Mouse (Mus musculus): Measurements from ENCODE around the gene Ska3. TPM values are rescaled to one million over a fixed set of nuclear protein-coding genes. Genes with fewer than 3 reads are reported as not detected.
A peak's percentile ranks its signal among the peaks of the same experiment; 100 is the strongest.
"Not testable (repeated sequence)": the region's sequence is repeated elsewhere in the genome, so short reads cannot be mapped to it uniquely, and the experiment has no call there.

Gene Ska3
- polyA plus RNA-seq (2015; fragmentation: Nextera tagmentation; extraction: Ambion mirVana) = 39.0 and 40.2 TPM in 2 replicates

DNA sequence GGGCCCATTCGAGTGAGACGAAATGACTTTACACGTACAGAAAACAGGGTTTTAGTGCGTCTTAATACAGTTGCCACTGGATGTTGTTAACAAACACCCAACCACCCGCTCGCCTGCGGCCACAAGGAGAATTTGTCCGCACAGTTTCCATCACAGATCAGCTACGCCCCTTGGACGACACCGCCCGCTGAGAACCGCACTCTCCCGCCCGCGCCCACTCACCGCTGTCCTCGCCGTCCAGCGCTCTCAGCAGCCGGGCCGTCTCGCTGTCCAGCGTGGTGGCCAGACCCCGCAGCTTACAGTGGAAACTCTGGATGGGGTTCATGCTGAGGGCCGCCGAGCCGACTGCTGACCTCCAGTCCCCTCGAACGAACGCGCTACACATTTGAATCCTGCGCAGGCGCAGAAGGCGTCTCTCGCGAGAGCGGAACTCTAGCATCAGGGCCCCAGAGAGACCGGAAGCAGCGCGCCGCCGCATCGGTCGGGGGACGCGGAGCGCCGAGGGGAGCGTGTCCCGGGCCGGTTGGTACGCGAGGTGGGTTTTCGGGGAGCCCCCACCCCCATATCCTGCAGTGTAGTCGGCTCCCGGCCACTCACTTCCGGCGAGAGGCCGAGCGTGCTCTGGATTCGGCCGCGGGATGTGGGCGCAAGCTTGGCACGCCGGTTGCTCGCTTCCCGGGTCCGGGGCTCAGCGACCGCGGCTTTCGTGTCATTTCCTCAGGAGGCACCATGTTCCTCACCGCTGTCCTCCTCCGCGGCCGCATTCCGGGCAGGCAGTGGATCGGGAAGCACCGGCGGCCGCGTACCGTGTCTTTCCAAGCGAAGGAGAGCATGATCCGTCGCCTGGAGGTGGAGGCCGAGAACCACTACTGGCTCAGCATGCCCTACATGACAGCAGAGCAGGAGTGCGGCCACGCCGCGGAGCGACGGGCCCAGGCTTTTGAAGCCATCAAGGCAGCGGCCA lies at the start of gene Ska3, which contains the start of gene Mrpl57:
Ska3 (minus strand) TSS at position 398 of the 964 bp plus-strand sequence.
Mrpl57 (plus strand) TSS at position 447 of the 964 bp plus-strand sequence.
- under 1% methylated on average over 96 of the region's 96 CpGs for WGBS
- peak within 1 kb of the TSS; percentile 92 for H3K27ac ChIP-seq
- H3K4me3 ChIP-seq = peak within 1 kb of the TSS; percentile 79
- peak; percentile 89 for ATAC-seq (ENCODE audit: insufficient number of reproducible peaks, insufficient read depth, low FRiP score, low TSS enrichment, low read depth)
- H3K4me2 ChIP-seq = peak within 1 kb of the TSS; percentile 68
- H3K9ac ChIP-seq = peak within 1 kb of the TSS; percentile 92
- no peaks in the 10 kb centered on the region for H3K27me3 ChIP-seq
- H3K36me3 ChIP-seq = peaks cover 18% of the 10 kb centered on the region
- H3K4me1 ChIP-seq = peaks cover 11% of the 10 kb centered on the region
- H3K9me3 ChIP-seq = no peaks in the 10 kb centered on the region

DNA sequence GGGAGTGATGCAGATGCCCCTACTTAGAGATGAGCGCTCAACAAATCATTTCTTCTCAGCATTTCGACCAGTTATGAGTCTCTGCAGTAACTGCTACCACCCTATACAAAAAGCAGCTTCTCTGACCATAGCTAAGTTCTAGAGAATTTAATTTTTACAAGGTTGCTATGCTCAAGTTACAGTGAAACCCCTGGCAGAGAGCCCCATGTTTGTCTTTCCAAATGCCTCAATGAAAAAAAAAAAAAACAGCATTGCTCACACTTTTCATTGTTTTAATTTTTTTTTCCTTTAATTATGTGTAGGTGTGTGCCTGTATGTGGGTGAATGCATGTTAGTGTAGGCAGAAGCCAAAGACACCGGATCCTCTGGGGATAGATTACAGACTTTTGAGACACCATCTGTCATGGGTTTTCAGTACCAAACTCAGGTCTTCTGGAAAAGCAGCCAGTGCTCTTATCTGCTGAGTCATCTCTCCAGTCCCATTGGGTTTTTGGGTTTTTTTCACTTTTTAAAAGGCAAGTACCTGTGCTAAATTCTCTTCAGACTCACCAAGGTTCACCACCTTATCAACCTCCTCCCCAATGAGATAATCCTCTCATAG lies 40.8 kb upstream of the Ska3 start:
- no peak for ATAC-seq (ENCODE audit: insufficient number of reproducible peaks, insufficient read depth, low FRiP score, low TSS enrichment, low read depth)

DNA sequence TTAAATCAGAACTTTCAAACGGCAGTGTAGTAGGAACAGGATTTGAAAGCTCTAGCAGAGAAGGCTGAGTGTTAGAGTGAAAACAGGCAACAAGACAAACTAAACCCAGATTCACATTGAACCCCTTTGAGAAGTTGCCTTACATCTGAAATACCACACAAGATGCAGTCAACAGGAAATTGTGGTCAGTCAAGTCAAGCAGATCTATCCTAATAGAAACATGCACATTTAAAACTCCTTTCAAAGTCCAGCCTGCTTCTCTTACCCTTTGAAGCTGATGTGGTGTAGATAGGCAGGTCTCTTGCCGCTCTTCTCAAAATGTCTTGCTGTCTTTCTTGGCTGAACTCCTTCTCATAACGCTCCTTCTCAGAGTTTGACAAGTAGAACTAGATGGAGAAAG lies 39.3 kb upstream of the Ska3 start:
- H3K27me3 ChIP-seq = no peaks in the 10 kb centered on the region
- no peak for ATAC-seq (ENCODE audit: insufficient number of reproducible peaks, insufficient read depth, low FRiP score, low TSS enrichment, low read depth)
- H3K4me1 ChIP-seq = no peaks in the 10 kb centered on the region
- H3K36me3 ChIP-seq = peaks cover 67% of the 10 kb centered on the region
- H3K4me2 ChIP-seq = no peak overlapping the region
- H3K9ac ChIP-seq = no peak overlapping the region
- no peak overlapping the region for H3K4me3 ChIP-seq
- no peaks in the 10 kb centered on the region for H3K9me3 ChIP-seq
- H3K27ac ChIP-seq = no peak overlapping the region
- 83% methylated on average over 3 of the region's 3 CpGs for WGBS

More for the DNA sequence above, 40.8 kb upstream of the Ska3 start:
- Histone ChIP-seq H3K4me1 (no peaks in the 10 kb centered on the region), H3K27me3 (no peaks in the 10 kb centered on the region), H3K9me3 (no peaks in the 10 kb centered on the region), H3K9ac (no peak overlapping the region), H3K27ac (no peak overlapping the region), H3K4me2 (no peak overlapping the region), H3K36me3 (peaks cover 61% of the 10 kb centered on the region), H3K4me3 (no peak overlapping the region)
- WGBS = 89% methylated on average over 3 of the region's 3 CpGs

DNA sequence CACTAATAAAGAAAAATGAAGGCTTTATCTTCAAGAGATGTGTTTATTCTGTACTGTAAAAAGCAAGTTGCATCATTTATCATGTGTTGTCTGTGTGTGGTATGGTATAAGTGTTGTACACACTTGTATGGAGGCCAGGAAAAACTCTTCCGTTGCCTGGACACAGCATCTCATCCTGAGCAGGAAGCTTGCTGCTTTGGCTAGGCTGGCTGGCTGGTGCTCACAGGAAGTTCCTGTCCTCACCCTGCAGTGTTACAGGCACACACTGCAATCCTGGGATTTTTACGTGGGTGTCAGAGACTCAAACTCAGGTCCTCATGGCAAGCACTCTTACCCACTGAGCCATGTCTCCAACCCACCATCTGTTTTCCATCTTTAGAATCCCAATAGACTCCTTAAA lies 37.1 kb upstream of the Ska3 start:
- Histone ChIP-seq H3K9me3 (no peaks in the 10 kb centered on the region), H3K4me1 (no peaks in the 10 kb centered on the region), H3K27me3 (no peaks in the 10 kb centered on the region), H3K36me3 (peaks cover 68% of the 10 kb centered on the region), H3K27ac (no peak overlapping the region), H3K4me2 (no peak overlapping the region), H3K4me3 (no peak overlapping the region), H3K9ac (no peak overlapping the region)
- ATAC-seq (ENCODE audit: insufficient number of reproducible peaks, insufficient read depth, low FRiP score, low TSS enrichment, low read depth) = no peak
- 78% methylated on average over 2 of the region's 2 CpGs for WGBS

DNA sequence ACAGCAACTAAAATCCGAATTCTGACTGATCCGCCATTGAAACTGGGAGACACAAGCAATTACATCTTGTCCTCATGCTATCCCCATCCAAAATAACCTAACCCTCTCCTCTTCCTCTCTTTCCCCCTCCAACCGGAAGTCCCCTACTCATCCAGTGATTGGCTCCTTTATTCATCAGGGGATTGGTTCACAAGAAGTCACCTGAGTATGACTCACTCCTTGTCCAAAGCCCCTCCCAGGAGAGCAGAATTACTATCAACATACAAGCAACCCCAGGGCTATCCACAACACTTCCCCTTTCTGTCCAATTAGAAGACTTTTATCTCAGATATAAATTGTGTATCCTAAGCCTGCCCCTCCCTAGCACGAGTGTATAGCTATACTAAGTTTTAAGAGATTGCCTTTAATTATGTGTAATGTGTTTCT lies 36.0 kb upstream of the Ska3 start:
- Histone ChIP-seq H3K9me3 (no peaks in the 10 kb centered on the region), H3K27me3 (no peaks in the 10 kb centered on the region), H3K4me1 (no peaks in the 10 kb centered on the region), H3K4me2 (no peak overlapping the region), H3K27ac (no peak overlapping the region), H3K4me3 (no peak overlapping the region), H3K9ac (no peak overlapping the region), H3K36me3 (peaks cover 71% of the 10 kb centered on the region)
- WGBS = 85% methylated on average over 4 of the region's 4 CpGs
- no peak for ATAC-seq (ENCODE audit: insufficient number of reproducible peaks, insufficient read depth, low FRiP score, low TSS enrichment, low read depth)

DNA sequence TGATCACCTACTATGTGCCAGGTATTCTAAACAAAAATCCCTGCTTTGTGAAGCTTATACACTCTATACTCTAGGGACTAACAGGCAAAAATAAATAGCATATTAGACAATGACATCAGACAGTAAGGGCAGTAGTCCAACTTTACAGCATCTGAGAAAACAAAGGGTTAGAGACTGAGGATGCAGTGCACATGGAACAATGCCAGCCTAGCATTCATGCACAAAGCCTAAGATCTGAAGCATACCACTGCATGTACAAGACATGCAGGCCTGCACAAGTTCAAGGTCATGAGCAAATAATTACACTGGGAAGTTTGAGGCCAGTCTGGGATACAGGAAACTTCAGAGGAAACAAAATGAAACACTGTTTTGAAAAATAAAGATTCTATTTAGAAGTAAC lies 33.5 kb upstream of the Ska3 start:
- Histone ChIP-seq H3K4me3 (no peak overlapping the region), H3K27ac (no peak overlapping the region), H3K27me3 (no peaks in the 10 kb centered on the region), H3K9me3 (no peaks in the 10 kb centered on the region), H3K4me2 (no peak overlapping the region), H3K9ac (no peak overlapping the region), H3K36me3 (peaks cover 63% of the 10 kb centered on the region), H3K4me1 (no peaks in the 10 kb centered on the region)
- ATAC-seq (ENCODE audit: insufficient number of reproducible peaks, insufficient read depth, low FRiP score, low TSS enrichment, low read depth) = no peak

DNA sequence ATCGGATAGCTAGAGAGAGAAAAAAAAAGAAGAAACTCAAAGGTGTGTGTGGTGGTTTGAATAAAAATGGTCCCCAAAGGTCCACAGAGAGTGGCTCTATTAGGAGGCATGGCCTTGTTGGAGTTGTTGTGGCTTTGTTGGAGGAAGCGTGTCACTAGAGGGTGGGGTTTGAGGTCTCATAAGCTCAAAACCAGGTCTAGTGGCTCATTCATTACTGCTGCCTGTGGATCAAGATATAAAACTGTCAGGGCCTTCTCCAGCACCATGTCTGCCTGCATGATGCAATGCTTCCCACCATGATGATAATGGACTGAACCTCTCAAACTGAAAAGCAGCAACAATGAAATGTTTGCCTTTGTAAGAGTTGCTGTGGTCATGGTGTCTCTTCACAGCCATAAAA lies 32.6 kb upstream of the Ska3 start:
- H3K36me3 ChIP-seq = peaks cover 62% of the 10 kb centered on the region
- no peaks in the 10 kb centered on the region for H3K4me1 ChIP-seq
- WGBS = 93% methylated on average over 2 of the region's 2 CpGs
- ATAC-seq (ENCODE audit: insufficient number of reproducible peaks, insufficient read depth, low FRiP score, low TSS enrichment, low read depth) = no peak
- no peak overlapping the region for H3K4me3 ChIP-seq
- no peak overlapping the region for H3K27ac ChIP-seq
- no peaks in the 10 kb centered on the region for H3K9me3 ChIP-seq
- H3K27me3 ChIP-seq = no peaks in the 10 kb centered on the region
- no peak overlapping the region for H3K4me2 ChIP-seq
- H3K9ac ChIP-seq = no peak overlapping the region

DNA sequence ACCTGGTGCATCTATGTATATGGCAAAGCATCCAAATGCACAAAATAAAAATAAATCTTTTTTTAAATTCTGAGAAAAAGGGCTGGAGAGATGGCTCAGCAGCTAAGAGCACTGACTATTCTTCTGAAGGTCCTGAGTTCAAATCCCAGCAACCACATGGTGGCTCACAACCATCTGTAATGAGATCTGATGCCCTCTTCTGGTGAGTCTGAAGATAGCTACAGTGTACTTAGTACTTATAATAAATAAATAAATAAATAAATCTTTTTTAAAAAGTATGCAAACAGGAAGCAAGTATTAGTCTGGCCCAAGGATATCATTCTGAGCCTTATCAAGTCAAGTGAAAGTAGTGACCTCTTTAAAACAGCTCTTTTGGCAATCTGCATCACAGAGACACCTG lies 30.1 kb upstream of the Ska3 start:
- H3K9ac ChIP-seq; H3K4me2 ChIP-seq; ATAC-seq (ENCODE audit: insufficient number of reproducible peaks, insufficient read depth, low FRiP score, low TSS enrichment, low read depth); H3K27ac ChIP-seq; H3K4me3 ChIP-seq; H3K27me3 ChIP-seq; H3K9me3 ChIP-seq; H3K4me1 ChIP-seq: not testable (repeated sequence)
- H3K36me3 ChIP-seq = peaks cover 55% of the 10 kb centered on the region

DNA sequence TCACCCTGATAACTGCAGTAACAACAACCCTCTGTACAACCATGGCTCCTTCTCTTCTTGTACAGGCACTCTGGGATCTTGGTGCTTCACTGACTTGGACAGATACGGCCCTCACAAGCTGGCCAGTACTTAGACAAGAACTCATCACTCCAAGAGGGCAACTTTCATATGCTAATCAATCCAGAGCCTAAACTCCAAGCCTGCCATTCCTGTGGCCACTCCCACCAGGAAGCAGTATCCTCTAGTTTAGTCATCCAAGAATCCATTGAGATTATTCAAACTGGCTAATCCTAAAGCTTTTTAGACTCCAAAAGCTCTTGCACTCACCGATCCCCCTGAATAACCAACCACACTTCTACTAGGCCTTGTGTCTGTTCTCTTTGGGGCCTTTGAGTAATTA lies 27.0 kb upstream of the Ska3 start:
- H3K27me3 ChIP-seq = no peaks in the 10 kb centered on the region
- H3K36me3 ChIP-seq = peaks cover 57% of the 10 kb centered on the region
- no peak for ATAC-seq (ENCODE audit: insufficient number of reproducible peaks, insufficient read depth, low FRiP score, low TSS enrichment, low read depth)
- no peak overlapping the region for H3K9ac ChIP-seq
- no peaks in the 10 kb centered on the region for H3K4me1 ChIP-seq
- H3K27ac ChIP-seq = no peak overlapping the region
- no peaks in the 10 kb centered on the region for H3K9me3 ChIP-seq
- WGBS = 91% methylated on average over 2 of the region's 2 CpGs
- no peak overlapping the region for H3K4me2 ChIP-seq
- no peak overlapping the region for H3K4me3 ChIP-seq

DNA sequence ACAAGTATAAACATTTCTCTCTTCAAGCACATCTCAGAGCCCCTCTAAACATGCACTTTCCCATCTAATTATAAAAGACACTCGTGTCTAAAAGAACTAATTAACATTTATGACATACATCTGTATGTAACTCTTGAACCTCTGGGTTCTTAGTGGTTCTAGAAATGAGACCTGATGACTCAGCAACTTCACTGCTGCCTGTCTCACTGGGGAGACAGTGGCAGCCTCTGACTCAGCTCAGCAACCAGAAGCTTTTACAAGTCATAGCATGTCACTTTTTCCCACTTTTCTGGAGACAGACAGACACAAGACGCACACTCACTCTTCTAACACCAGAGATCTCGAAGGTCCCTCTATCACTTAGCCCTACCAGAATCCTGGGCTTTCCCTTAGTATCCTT lies 24.3 kb upstream of the Ska3 start:
- Histone ChIP-seq H3K4me1 (no peaks in the 10 kb centered on the region), H3K9ac (no peak overlapping the region), H3K4me3 (no peak overlapping the region), H3K36me3 (peaks cover 53% of the 10 kb centered on the region), H3K9me3 (no peaks in the 10 kb centered on the region), H3K4me2 (no peak overlapping the region), H3K27me3 (no peaks in the 10 kb centered on the region), H3K27ac (no peak overlapping the region)
- no peak for ATAC-seq (ENCODE audit: insufficient number of reproducible peaks, insufficient read depth, low FRiP score, low TSS enrichment, low read depth)
- WGBS = 69% methylated on average over 3 of the region's 3 CpGs

DNA sequence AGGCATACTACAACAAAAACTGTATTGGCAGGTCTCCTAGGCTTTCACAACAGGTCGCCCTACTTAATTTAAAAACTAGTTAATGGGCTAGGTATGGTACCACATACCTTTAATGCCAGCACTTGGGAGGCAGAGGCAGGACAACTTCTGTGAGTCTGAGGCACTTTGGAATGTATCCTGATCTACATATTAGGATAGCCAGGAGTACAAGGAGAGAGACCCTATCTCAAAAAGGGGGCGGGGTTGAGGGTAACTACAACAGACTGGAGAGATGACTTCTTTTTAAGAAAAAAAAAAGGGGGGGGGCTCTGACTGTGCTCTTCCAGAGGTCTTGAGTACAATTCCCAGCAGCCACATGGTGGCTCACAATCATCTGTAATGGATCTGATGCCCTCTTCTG lies 22.7 kb upstream of the Ska3 start:
- no peak for ATAC-seq (ENCODE audit: insufficient number of reproducible peaks, insufficient read depth, low FRiP score, low TSS enrichment, low read depth)
- Histone ChIP-seq H3K4me2 (no peak overlapping the region), H3K9ac (no peak overlapping the region), H3K27ac (no peak overlapping the region), H3K4me1 (no peaks in the 10 kb centered on the region), H3K4me3 (no peak overlapping the region), H3K36me3 (peaks cover 58% of the 10 kb centered on the region), H3K9me3 (no peaks in the 10 kb centered on the region), H3K27me3 (no peaks in the 10 kb centered on the region)
- 96% methylated on average over 2 of the region's 2 CpGs for WGBS

DNA sequence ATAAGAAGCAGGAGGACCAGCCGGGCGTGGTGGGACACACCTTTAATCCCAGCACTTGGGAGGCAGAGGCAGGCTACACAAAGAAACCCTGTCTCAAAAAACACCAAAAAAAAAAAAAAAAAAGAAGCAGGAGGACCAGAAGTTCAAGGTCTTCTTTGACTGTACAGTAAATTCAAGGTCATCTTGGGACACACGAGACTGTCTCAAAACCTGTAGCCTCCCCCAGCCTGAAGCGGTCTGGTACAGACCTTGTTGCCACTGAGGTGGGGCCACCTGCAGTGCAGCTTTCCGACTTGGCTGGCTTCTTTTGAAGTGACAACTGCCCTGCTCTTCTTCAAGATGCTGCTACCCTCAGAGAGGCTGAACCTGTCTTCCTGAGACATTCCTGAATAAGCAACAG lies 22.1 kb upstream of the Ska3 start:
- peaks cover 56% of the 10 kb centered on the region for H3K36me3 ChIP-seq
- not testable (repeated sequence) for H3K9me3 ChIP-seq; H3K9ac ChIP-seq; H3K4me1 ChIP-seq; ATAC-seq (ENCODE audit: insufficient number of reproducible peaks, insufficient read depth, low FRiP score, low TSS enrichment, low read depth); H3K4me3 ChIP-seq; H3K27ac ChIP-seq; H3K4me2 ChIP-seq; H3K27me3 ChIP-seq
- WGBS = 84% methylated on average over 5 of the region's 5 CpGs

Measured in embryonic facial prominence, embryonic 13.5 days (tissue).